Mouse (Mus musculus) liver, embryonic 15.5 days (tissue): ENCODE measurements around the gene Eml6. TPM values are rescaled to one million over a fixed set of nuclear protein-coding genes. Genes with fewer than 3 reads are reported as not detected.

Experiments used
- ATAC-seq: fragments of 200-750 bp; cut with Nextera tagmentation; 2 replicates; pipeline ENCODE4 v1.8.0; 2017; ENCODE audit warnings: moderate number of reproducible peaks, mild to moderate bottlenecking, moderate library complexity; ENCODE audit not compliant: insufficient read depth
- H3K27ac ChIP-seq: fragments of 300-500 bp; sonication (generic); replicated peaks from 2 replicates; pipeline ENCODE4 v1.5.1; 2015; ENCODE audit warnings: mild to moderate bottlenecking, inconsistent platforms
- H3K27me3 ChIP-seq: fragments of 300-500 bp; sonication (generic); 2 replicates; pipeline ENCODE4 v1.6.1; 2015; ENCODE audit warnings: mild to moderate bottlenecking, inconsistent platforms
- H3K36me3 ChIP-seq: fragments of 300-500 bp; sonication (generic); replicated peaks from 2 replicates; pipeline ENCODE4 v1.6.1; 2015; ENCODE audit warnings: moderate library complexity, mild to moderate bottlenecking, inconsistent platforms
- H3K4me1 ChIP-seq: fragments of 300-500 bp; sonication (generic); replicated peaks from 2 replicates; pipeline ENCODE4 v1.6.1; 2015; ENCODE audit warnings: inconsistent platforms
- H3K4me2 ChIP-seq: fragments of 300-500 bp; sonication (generic); 2 replicates; pipeline ENCODE4 v1.6.1; 2015; ENCODE audit warnings: moderate library complexity, mild to moderate bottlenecking, inconsistent platforms
- H3K4me3 ChIP-seq: fragments of 300-500 bp; sonication (generic); replicated peaks from 2 replicates; pipeline ENCODE4 v1.5.1; 2015; ENCODE audit warnings: mild to moderate bottlenecking, inconsistent platforms
- H3K9ac ChIP-seq: fragments of 300-500 bp; sonication (generic); 2 replicates; pipeline ENCODE4 v1.6.1; 2015; ENCODE audit warnings: moderate library complexity, mild to moderate bottlenecking, inconsistent platforms
- H3K9me3 ChIP-seq: fragments of 300-500 bp; sonication (generic); replicated peaks from 2 replicates; pipeline ENCODE4 v1.6.1; 2016; ENCODE audit warnings: inconsistent platforms
- WGBS: fragments of 180-500 bp; shearing (Covaris S2); methylation state at CpG from one replicate; pipeline ENCODE4 v1.1.7; 2015; ENCODE audit warnings: mixed read lengths; ENCODE audit not compliant: insufficient replicate concordance; 5-methylcytosine and 5-hydroxymethylcytosine counted together
- polyA plus RNA-seq: library from polyadenylated mRNA; unstranded; fragments of >200 nt; fragmentation: Nextera tagmentation; extraction: Ambion mirVana; gene quantifications from 2 replicates; pipeline ENCODE4 v1.2.1, GENCODE M21; 2015

The Eml6 gene
- 0.09 TPM in 2 replicates for polyA plus RNA-seq

DNA sequence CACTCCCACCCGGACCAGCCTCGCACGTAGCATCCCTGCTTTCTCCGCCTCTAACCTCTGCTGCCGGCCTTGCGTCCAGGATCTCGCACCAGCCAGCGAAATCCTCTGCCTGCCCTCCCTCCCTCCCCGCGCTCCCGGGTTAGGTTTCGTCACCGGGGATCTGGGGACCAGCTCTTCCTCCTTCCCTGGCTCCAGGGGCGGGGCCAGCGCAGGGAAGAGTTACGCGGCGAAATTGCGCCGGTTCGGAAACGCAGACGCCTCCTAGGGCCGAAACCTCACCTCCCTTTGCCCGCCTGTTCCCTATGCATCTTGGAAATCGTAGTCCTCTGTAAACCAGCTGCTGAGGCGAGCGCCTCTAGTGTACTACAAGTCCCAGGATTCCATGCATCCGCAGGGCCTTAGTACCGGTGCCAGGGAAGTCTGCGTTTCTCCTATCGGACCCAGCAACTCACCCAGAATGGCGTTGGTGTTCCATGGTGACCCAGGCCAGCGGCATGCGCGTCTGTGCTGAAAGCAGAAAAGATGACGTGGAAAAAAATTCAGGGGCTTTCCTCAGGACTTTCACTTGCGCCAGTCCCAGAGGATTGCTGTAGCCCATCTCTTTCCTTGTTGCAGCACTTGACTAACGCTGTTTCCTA lies at the start of gene Eml6:
TSS of gene Eml6 (minus strand) at position 199 of the 638 bp plus-strand sequence.
- Histone ChIP-seq H3K9me3 (no peaks in the 10 kb centered on the region), H3K27ac (no peak within 1 kb of the TSS), H3K27me3 (peaks cover 53% of the 10 kb centered on the region), H3K4me2 (peak within 1 kb of the TSS; percentile 78), H3K4me3 (peak within 1 kb of the TSS; percentile 54), H3K9ac (no peak within 1 kb of the TSS), H3K4me1 (peaks cover 8% of the 10 kb centered on the region; the same call in 1 of the 2 replicates), H3K36me3 (no peaks in the 10 kb centered on the region)
- WGBS: under 1% methylated on average over 39 of the region's 39 CpGs
- ATAC-seq: peak; percentile 96

DNA sequence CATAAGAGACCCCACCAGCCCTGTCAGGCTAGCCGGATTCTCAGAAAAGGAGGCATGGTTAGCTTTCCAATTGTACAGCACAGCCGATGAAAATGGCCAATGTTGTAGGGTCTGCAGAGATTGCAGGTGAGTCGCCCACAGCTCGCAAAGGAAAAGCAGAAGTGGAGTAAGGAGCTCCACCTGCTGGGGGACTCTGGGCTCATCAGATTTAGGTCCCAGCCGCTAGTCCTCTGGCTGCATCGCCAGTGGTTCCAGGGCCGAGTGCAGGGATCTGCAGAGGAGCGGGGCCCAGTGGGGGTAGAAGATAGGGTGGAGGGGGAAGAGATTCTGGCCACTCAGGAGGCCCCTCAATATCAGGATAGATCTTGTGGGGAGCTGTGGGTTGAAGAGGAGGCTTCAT lies 31.5 kb upstream of the Eml6 start:
- H3K4me3 ChIP-seq: no peak overlapping the region
- 24% methylated on average over 8 of the region's 8 CpGs for WGBS
- H3K27me3 ChIP-seq: no peaks in the 10 kb centered on the region
- no peaks in the 10 kb centered on the region for H3K9me3 ChIP-seq
- ATAC-seq: no peak
- no peak overlapping the region for H3K9ac ChIP-seq
- no peaks in the 10 kb centered on the region for H3K4me1 ChIP-seq
- H3K36me3 ChIP-seq: no peaks in the 10 kb centered on the region
- H3K27ac ChIP-seq: no peak overlapping the region
- no peak overlapping the region for H3K4me2 ChIP-seq

DNA sequence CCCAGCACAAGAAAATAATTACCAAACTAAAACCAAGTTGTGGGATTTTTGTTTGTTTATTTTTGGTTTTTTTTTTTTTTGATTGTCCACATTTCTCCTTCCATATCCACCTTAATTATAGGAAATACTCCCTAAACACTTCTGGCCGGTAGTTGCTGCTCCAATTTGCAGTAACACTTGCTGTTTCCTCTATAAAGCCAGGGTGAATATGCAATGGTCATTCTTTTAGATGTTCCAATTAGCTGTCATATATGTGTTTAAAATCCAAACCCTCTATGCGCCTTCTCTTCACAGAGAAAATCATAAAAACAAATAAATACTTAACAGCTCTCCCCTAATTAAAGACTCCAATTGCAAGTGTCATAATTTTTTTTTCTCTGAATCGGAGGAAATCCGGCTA lies 689 bp downstream of the Eml6 start:
- Histone ChIP-seq H3K4me1 (peaks cover 8% of the 10 kb centered on the region; the same call in 1 of the 2 replicates), H3K4me2 (peak overlapping the region; percentile 78), H3K36me3 (no peaks in the 10 kb centered on the region), H3K9ac (no peak overlapping the region), H3K27ac (no peak overlapping the region), H3K4me3 (peak overlapping the region; percentile 54), H3K27me3 (peaks cover 53% of the 10 kb centered on the region), H3K9me3 (no peaks in the 10 kb centered on the region)
- no peak for ATAC-seq
- WGBS: 2% methylated on average over 4 of the region's 4 CpGs

DNA sequence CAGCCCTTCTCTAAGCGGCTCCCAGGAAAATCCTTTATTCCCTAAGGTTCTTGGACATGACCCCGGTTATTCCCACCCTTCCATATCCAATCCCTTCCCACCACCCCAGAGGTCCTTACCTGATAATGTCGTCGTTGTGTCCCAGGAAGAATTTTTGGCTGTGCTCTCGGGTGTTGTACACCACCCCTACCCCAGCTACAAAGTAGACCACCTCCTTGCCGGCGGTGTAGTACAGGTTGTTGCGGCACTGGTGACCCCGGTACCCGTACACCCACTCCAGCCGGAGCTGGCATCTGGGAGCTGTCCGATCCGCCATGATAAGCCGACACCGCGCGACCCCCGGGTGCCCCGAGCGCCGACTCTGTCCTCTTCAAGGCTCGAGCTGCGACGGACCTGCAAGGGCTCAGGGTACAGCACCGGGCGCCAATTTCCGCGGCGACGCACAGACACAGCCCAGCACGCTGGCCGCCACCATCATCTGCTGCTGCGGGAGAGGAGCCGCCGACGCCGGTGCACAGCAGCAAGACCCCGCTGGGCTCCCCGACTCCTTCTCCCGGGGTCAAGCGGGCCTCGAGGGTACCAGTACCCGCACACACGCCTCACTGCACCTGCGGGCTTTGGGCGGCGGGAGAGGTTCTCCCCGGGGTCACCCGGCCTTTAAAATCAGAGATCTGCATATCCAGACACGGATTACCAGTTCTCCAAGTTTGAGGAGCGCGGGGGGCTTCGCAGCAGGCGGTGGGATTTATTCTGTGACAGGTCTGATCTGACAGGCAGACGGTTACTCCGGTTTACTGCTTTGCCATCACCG lies 1.4 kb downstream of the Eml6 start:
- Histone ChIP-seq H3K4me2 (peak overlapping the region; percentile 78), H3K36me3 (no peaks in the 10 kb centered on the region), H3K9ac (no peak overlapping the region), H3K27me3 (peaks cover 53% of the 10 kb centered on the region), H3K9me3 (no peaks in the 10 kb centered on the region), H3K4me3 (peak overlapping the region; percentile 45), H3K4me1 (peaks cover 8% of the 10 kb centered on the region; the same call in 1 of the 2 replicates), H3K27ac (no peak overlapping the region)
- no peak for ATAC-seq
- WGBS: under 1% methylated on average over 57 of the region's 57 CpGs

DNA sequence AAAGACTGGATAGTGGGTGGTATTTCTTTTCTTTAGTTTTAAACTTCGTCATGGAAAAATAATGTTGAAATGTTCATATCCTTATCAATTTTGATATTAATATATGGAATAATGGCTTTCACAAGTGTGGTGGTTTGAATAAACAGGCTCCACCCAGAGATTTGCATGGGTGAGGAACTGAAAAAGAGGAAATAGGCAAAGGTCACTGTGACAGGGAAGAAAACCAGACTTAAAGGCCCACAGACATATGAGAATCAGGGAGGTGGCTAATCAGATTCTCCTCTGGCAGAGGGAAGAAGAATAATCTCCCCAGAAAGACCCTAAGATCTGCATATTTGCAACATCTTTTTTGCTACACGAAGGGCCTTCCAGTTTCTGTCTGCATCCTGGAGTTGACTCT lies 39.6 kb downstream of the Eml6 start:
- Histone ChIP-seq H3K9me3 (no peaks in the 10 kb centered on the region), H3K4me3 (no peak overlapping the region), H3K27ac (no peak overlapping the region), H3K36me3 (no peaks in the 10 kb centered on the region), H3K4me1 (no peaks in the 10 kb centered on the region), H3K27me3 (no peaks in the 10 kb centered on the region), H3K9ac (no peak overlapping the region), H3K4me2 (no peak overlapping the region)
- 44% methylated on average over 2 of the region's 2 CpGs for WGBS
- ATAC-seq: no peak

DNA sequence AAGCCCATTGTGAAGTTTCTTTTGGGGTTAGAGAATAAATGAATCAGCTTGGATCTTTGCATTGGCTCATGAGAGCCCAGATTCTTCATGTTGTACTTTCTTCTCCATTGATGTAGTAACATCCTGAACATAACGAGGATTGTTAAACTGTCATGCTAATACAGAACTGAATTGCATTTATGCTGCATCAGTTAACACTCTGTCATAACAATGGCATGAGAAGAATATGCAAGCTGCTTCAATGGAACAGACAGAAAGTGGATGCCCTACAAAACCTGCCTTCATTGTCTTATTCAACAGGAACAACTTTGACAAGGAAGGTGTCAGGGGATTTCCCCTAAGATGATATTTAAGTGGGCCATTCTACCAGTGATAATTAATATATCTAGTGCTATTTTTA lies 57.0 kb downstream of the Eml6 start:
- Histone ChIP-seq H3K4me1 (no peaks in the 10 kb centered on the region), H3K9me3 (no peaks in the 10 kb centered on the region), H3K4me2 (no peak overlapping the region), H3K4me3 (no peak overlapping the region), H3K27me3 (no peaks in the 10 kb centered on the region), H3K36me3 (no peaks in the 10 kb centered on the region), H3K27ac (no peak overlapping the region), H3K9ac (no peak overlapping the region)
- 57% methylated on average over 1 of the region's 1 CpGs for WGBS
- ATAC-seq: no peak

DNA sequence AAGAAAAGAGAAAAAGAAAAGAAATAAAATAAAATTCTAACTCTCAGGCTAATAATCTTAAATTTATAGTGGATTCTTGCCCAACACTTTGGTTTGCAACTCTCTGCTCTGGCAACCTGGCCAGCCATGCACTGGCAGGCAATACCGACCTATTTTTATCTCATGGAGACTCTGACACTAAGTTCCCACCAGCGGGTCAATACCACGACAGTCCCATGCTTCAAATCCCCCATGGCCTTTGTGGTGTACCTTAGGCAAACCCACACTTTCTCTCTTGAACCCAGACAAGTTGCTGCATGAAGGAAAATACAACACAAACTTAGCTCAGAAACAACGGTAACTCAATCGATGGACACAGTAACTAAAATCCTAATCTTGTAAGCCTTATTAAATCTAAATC lies 66.5 kb downstream of the Eml6 start:
- Histone ChIP-seq H3K9me3 (no peaks in the 10 kb centered on the region), H3K27me3 (no peaks in the 10 kb centered on the region), H3K4me3 (no peak overlapping the region), H3K4me1 (no peaks in the 10 kb centered on the region), H3K36me3 (no peaks in the 10 kb centered on the region), H3K27ac (no peak overlapping the region), H3K9ac (no peak overlapping the region), H3K4me2 (no peak overlapping the region)
- ATAC-seq: no peak
- WGBS: 69% methylated on average over 5 of the region's 5 CpGs

DNA sequence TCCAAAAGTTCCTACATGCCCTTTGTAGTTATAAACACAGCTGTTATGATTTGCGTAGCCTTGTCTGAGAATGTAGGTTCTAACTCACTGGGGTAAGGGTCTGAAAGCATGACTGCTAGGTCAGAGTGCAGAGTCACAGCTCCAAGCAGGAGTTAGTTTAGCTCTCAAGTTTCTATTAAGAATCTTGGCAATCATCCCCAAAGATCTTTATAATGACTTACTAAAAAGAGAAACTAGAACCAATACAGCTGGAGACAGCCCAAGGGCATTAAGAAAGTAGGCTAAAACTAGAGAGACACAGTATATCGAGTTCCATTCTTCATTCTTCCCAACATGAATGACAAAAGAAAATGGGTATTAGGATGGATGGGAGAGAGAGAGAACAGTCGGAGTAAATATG lies 81.2 kb downstream of the Eml6 start:
- 53% methylated on average over 3 of the region's 3 CpGs for WGBS
- no peak for ATAC-seq
- Histone ChIP-seq H3K4me1 (no peaks in the 10 kb centered on the region), H3K4me2 (no peak overlapping the region), H3K36me3 (no peaks in the 10 kb centered on the region), H3K4me3 (no peak overlapping the region), H3K9ac (no peak overlapping the region), H3K27ac (no peak overlapping the region), H3K9me3 (no peaks in the 10 kb centered on the region), H3K27me3 (no peaks in the 10 kb centered on the region)

DNA sequence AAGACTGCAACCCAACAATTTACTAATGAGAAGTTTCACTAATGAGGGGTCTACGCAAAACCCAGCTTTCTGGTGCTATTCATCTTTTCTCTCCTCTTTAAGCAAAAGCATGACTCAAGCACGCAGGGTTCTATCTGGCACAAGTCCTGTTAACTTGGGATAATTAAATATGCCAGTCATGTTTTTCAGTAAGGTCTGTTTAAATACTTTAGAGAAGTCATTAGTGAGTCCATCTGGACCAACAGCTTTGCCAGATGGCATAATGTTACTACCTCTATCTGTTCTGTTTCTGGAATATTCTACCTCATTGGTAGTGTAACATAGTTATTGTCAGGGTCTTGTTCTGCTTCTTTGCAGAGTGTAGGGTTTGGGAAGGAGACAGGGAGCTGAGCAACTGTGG lies 101.5 kb downstream of the Eml6 start:
- no peaks in the 10 kb centered on the region for H3K27me3 ChIP-seq
- H3K4me3 ChIP-seq: no peak overlapping the region
- WGBS: 57% methylated on average over 2 of the region's 2 CpGs
- no peak overlapping the region for H3K9ac ChIP-seq
- no peak for ATAC-seq
- H3K9me3 ChIP-seq: no peaks in the 10 kb centered on the region
- no peak overlapping the region for H3K4me2 ChIP-seq
- H3K36me3 ChIP-seq: no peaks in the 10 kb centered on the region
- no peaks in the 10 kb centered on the region for H3K4me1 ChIP-seq
- no peak overlapping the region for H3K27ac ChIP-seq

DNA sequence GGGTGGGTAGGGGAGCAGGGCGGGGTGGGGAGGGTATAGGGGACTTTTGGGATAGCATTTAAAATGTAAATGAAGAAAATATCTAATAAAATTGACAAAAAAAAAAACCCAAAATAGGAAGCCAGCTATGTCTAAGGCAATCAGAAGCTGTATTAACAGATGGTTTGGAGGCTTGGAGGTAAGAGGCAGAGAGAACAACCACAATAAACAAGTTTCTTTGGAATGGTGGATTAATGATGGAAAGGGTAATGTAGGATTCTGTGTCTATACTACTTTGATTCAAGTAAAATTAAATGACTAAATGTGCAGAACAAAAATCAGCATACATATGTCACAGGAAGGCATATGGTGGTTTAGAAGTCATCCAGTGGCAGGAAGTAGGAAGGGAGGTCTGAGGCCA lies 102.0 kb downstream of the Eml6 start:
- H3K4me2 ChIP-seq: no peak overlapping the region
- WGBS: 60% methylated on average over 1 of the region's 1 CpGs
- H3K36me3 ChIP-seq: no peaks in the 10 kb centered on the region
- H3K9ac ChIP-seq: no peak overlapping the region
- no peak for ATAC-seq
- H3K4me1 ChIP-seq: no peaks in the 10 kb centered on the region
- H3K9me3 ChIP-seq: no peaks in the 10 kb centered on the region
- no peaks in the 10 kb centered on the region for H3K27me3 ChIP-seq
- H3K4me3 ChIP-seq: no peak overlapping the region
- no peak overlapping the region for H3K27ac ChIP-seq

DNA sequence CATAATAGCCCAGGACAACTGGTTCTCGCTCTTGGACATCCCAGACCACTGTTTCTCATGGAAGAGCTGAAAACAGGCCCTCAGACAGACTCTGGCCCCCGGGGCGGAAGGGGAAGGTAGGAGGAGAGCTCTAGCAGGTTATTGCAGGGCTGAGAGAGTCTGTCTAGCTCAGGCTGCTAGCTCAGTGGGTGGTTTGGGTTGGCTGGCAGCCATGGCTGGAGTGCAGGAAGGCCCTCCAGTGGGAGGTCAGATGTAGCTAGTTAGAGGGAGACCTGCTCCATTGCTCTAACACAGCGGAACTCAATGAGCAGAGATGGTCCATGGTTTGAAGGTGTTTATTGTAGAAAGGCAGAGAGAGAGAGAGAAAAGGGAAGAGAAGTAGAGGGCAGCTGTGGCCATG lies 112.7 kb downstream of the Eml6 start:
- ATAC-seq: no peak

More for the DNA sequence above, 112.7 kb downstream of the Eml6 start:
- H3K4me3 ChIP-seq: no peak overlapping the region
- no peak overlapping the region for H3K27ac ChIP-seq
- H3K4me1 ChIP-seq: no peaks in the 10 kb centered on the region
- WGBS: 72% methylated on average over 4 of the region's 4 CpGs
- no peak overlapping the region for H3K9ac ChIP-seq
- no peaks in the 10 kb centered on the region for H3K9me3 ChIP-seq
- no peak overlapping the region for H3K4me2 ChIP-seq
- no peaks in the 10 kb centered on the region for H3K36me3 ChIP-seq
- H3K27me3 ChIP-seq: no peaks in the 10 kb centered on the region
